Mouse (Mus musculus) hindbrain, embryonic 14.5 days (tissue): ENCODE data around the gene Scyl2. TPM values are rescaled to one million over a fixed set of nuclear protein-coding genes. Genes with fewer than 3 reads are reported as not detected.
"Not testable (repeated sequence)": the region's sequence is repeated elsewhere in the genome, so short reads cannot be mapped to it uniquely, and the experiment has no call there.

Experiments
- ATAC-seq: fragments of 200-750 bp; cut with Nextera tagmentation; 2 replicates; pipeline ENCODE4 v1.8.0; 2017; ENCODE audit warnings: moderate number of reproducible peaks, mild to moderate bottlenecking, moderate TSS enrichment, moderate library complexity; ENCODE audit not compliant: low FRiP score
- DNase-seq: peaks from one replicate; pipeline ENCODE4 v3.0.0-alpha.2; 2015; ENCODE audit warnings: low spot score
- H3K27ac ChIP-seq: fragments of 300-500 bp; sonication (generic); 2 replicates; pipeline ENCODE4 v1.5.1; 2014; ENCODE audit warnings: mild to moderate bottlenecking, moderate library complexity
- H3K27me3 ChIP-seq: fragments of 300-500 bp; sonication (generic); 2 replicates; pipeline ENCODE4 v1.6.1; 2014; ENCODE audit warnings: mild to moderate bottlenecking, low read length, mixed read lengths; ENCODE audit not compliant: control insufficient read depth, insufficient read depth
- H3K36me3 ChIP-seq: fragments of 300-500 bp; sonication (generic); replicated peaks from 2 replicates; pipeline ENCODE4 v1.6.1; 2014; ENCODE audit not compliant: control insufficient read depth, insufficient read depth
- H3K4me1 ChIP-seq: fragments of 300-500 bp; sonication (generic); replicated peaks from 2 replicates; pipeline ENCODE4 v1.6.1; 2014; ENCODE audit warnings: antibody characterized with exemption, low read length, mixed read lengths; ENCODE audit not compliant: control insufficient read depth, insufficient read depth
- H3K4me2 ChIP-seq: fragments of 300-500 bp; sonication (generic); replicated peaks from 2 replicates; pipeline ENCODE4 v1.6.1; 2014; ENCODE audit warnings: mild to moderate bottlenecking, moderate library complexity
- H3K4me3 ChIP-seq: fragments of 300-500 bp; sonication (generic); replicated peaks from 2 replicates; pipeline ENCODE4 v1.5.1; 2014; ENCODE audit warnings: mild to moderate bottlenecking, low read length
- H3K9ac ChIP-seq: fragments of 300-500 bp; sonication (generic); 2 replicates; pipeline ENCODE4 v1.6.1; 2014
- H3K9me3 ChIP-seq: fragments of 300-500 bp; sonication (generic); 2 replicates; pipeline ENCODE4 v1.6.1; 2016; ENCODE audit warnings: low read length; ENCODE audit not compliant: control insufficient read depth
- WGBS: fragments of 180-500 bp; shearing (Covaris S2); extraction: QIAGEN DNeasy Blood & Tissue Kit; methylation state at CpG from one replicate; pipeline ENCODE4 v1.1.7; 2014; 5-methylcytosine and 5-hydroxymethylcytosine counted together
- polyA plus RNA-seq: library from polyadenylated mRNA; unstranded; fragments of >200 nt; fragmentation: Nextera tagmentation; extraction: Ambion mirVana; gene quantifications from 2 replicates; pipeline ENCODE4 v1.2.1, GENCODE M21; 2014

Gene Scyl2
- polyA plus RNA-seq, 1 experiment from 2014 or later = 15.6 TPM

DNA sequence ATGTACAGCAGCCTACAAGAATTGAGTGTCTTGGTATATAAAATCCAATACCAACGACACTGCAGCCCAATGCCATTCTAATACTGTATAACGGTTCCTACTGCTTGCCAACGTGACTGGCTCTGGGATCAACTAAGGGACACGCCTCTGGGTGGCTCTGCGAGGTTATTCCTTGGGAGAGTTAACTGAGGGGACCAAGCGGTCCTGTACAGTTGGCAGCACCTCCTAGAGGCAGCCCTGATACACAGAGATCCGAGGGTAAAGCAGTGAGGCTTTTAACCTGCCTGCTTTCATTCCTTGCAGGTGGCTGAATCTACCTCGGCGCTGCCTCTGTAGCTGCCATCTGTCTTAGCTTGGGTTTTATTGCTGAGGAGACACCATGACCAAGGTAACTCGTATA, 3.1 kb downstream of the Scyl2 start:
- Histone ChIP-seq H3K4me1 (peaks cover 15% of the 10 kb centered on the region), H3K27me3 (no peaks in the 10 kb centered on the region), H3K9ac (no peak overlapping the region), H3K4me2 (no peak overlapping the region), H3K27ac (no peak overlapping the region), H3K4me3 (no peak overlapping the region), H3K36me3 (peaks cover 3% of the 10 kb centered on the region; the same call in 1 of the 2 replicates), H3K9me3 (no peaks in the 10 kb centered on the region)
- DNase-seq = no peak
- no peak for ATAC-seq
- WGBS = 81% methylated on average over 10 of the region's 10 CpGs

- H3K36me3 ChIP-seq = peaks cover 3% of the 10 kb centered on the region; the same call in 1 of the 2 replicates
- no peak overlapping the region for H3K9ac ChIP-seq
- H3K4me1 ChIP-seq = peaks cover 15% of the 10 kb centered on the region
- DNase-seq (no peak), ATAC-seq (no peak)
- H3K4me3 ChIP-seq = no peak overlapping the region
- WGBS = 100% methylated on average over 1 of the region's 1 CpGs
- H3K27ac ChIP-seq = no peak overlapping the region
- H3K9me3 ChIP-seq = no peaks in the 10 kb centered on the region
- no peaks in the 10 kb centered on the region for H3K27me3 ChIP-seq
- H3K4me2 ChIP-seq = no peak overlapping the region
These were observed 3.9 kb downstream of the Scyl2 start for GRCm38 (mm10) chr10:89682157-89682556.

DNA sequence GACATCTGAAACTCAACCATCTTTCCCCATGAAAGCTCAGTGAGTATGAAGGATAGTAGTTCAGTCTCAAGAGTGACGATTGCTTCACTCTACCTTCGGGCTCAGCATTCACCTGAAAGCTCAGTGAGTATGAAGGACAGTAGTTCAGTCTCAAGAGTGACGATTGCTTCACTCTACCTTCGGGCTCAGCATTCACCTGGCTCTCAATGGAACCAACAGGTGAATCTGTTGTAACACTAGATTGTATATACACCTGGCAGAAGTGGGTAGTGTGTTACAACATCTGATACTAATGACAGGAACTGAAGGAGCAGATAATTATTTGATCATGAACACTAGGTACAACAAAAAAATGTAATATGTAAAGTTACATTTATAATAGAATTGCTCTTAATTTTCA, 4.4 kb downstream of the Scyl2 start:
- ATAC-seq (no peak), DNase-seq (no peak)
- 96% methylated on average over 4 of the region's 4 CpGs for WGBS
- Histone ChIP-seq H3K4me1 (peaks cover 12% of the 10 kb centered on the region), H3K27ac (no peak overlapping the region), H3K9ac (no peak overlapping the region), H3K36me3 (peaks cover 3% of the 10 kb centered on the region; the same call in 1 of the 2 replicates), H3K9me3 (no peaks in the 10 kb centered on the region), H3K4me2 (no peak overlapping the region), H3K27me3 (no peaks in the 10 kb centered on the region), H3K4me3 (no peak overlapping the region)

GRCm38 (mm10) chr10:89680517-89680916, 5.6 kb downstream of the Scyl2 start:
- ATAC-seq = no peak

GRCm38 (mm10) chr10:89679448-89679847, 6.6 kb downstream of the Scyl2 start:
- no peak for DNase-seq
- Histone ChIP-seq H3K4me1 (peaks cover 2% of the 10 kb centered on the region), H3K27me3 (no peaks in the 10 kb centered on the region), H3K4me2 (no peak overlapping the region), H3K9me3 (no peaks in the 10 kb centered on the region), H3K4me3 (no peak overlapping the region), H3K27ac (no peak overlapping the region), H3K9ac (no peak overlapping the region), H3K36me3 (peaks cover 3% of the 10 kb centered on the region; the same call in 1 of the 2 replicates)
- 98% methylated on average over 1 of the region's 1 CpGs for WGBS
- ATAC-seq = no peak

More at GRCm38 (mm10) chr10:89680517-89680916, 5.6 kb downstream of the Scyl2 start:
- no peak for DNase-seq
- WGBS = 92% methylated on average over 3 of the region's 3 CpGs
- Histone ChIP-seq H3K9ac (no peak overlapping the region), H3K4me3 (no peak overlapping the region), H3K27ac (no peak overlapping the region), H3K36me3 (peaks cover 3% of the 10 kb centered on the region; the same call in 1 of the 2 replicates), H3K4me1 (peaks cover 11% of the 10 kb centered on the region), H3K27me3 (no peaks in the 10 kb centered on the region), H3K4me2 (no peak overlapping the region), H3K9me3 (no peaks in the 10 kb centered on the region)

DNA sequence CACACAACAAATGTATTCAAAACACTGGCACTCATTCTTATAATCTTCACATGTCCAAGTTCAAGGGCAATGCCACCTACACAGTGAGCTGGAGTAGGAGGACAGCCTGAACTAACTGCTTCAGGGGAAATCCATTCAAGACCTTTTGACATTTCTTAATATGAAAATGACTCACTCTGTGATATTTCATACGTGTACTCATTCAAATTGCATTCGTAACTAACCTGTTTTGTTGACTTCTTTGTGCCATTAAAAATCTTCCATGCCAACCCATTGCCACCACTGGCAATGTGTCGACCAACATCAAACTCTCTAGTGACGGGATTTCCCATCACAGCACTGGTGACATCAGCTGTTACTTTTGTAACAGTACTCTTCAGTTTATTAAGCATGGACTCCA, 8.0 kb downstream of the Scyl2 start:
- H3K27ac ChIP-seq = no peak overlapping the region
- H3K4me3 ChIP-seq = no peak overlapping the region
- WGBS = 92% methylated on average over 4 of the region's 4 CpGs
- no peaks in the 10 kb centered on the region for H3K9me3 ChIP-seq
- no peak for ATAC-seq
- H3K27me3 ChIP-seq = no peaks in the 10 kb centered on the region
- no peak for DNase-seq
- no peaks in the 10 kb centered on the region for H3K4me1 ChIP-seq
- H3K36me3 ChIP-seq = no peaks in the 10 kb centered on the region; the same call in 1 of the 2 replicates
- H3K9ac ChIP-seq = no peak overlapping the region
- H3K4me2 ChIP-seq = no peak overlapping the region

- ATAC-seq (no peak), DNase-seq (no peak)
- H3K4me1 ChIP-seq = no peaks in the 10 kb centered on the region
- WGBS = 45% methylated on average over 4 of the region's 4 CpGs
- H3K27me3 ChIP-seq = no peaks in the 10 kb centered on the region
- H3K4me2 ChIP-seq = no peak overlapping the region
- H3K9ac ChIP-seq = no peak overlapping the region
- H3K27ac ChIP-seq = no peak overlapping the region
- H3K9me3 ChIP-seq = no peaks in the 10 kb centered on the region
- no peaks in the 10 kb centered on the region; the same call in 1 of the 2 replicates for H3K36me3 ChIP-seq
- no peak overlapping the region for H3K4me3 ChIP-seq
These were observed 9.5 kb downstream of the Scyl2 start for GRCm38 (mm10) chr10:89676609-89677008.

GRCm38 (mm10) chr10:89670371-89670770, 15.7 kb downstream of the Scyl2 start:
- not testable (repeated sequence) for H3K9me3 ChIP-seq, H3K4me2 ChIP-seq, H3K9ac ChIP-seq, H3K27me3 ChIP-seq, H3K4me1 ChIP-seq, DNase-seq, ATAC-seq, H3K4me3 ChIP-seq, H3K36me3 ChIP-seq, H3K27ac ChIP-seq
- 97% methylated on average over 5 of the region's 5 CpGs for WGBS

GRCm38 (mm10) chr10:89667571-89667970, 18.5 kb downstream of the Scyl2 start:
- no peak for ATAC-seq
- no peaks in the 10 kb centered on the region for H3K4me1 ChIP-seq
- H3K4me2 ChIP-seq = no peak overlapping the region
- no peaks in the 10 kb centered on the region for H3K27me3 ChIP-seq
- no peak overlapping the region for H3K9ac ChIP-seq
- H3K27ac ChIP-seq = no peak overlapping the region
- H3K36me3 ChIP-seq = peaks cover 17% of the 10 kb centered on the region
- no peak overlapping the region for H3K4me3 ChIP-seq
- no peaks in the 10 kb centered on the region for H3K9me3 ChIP-seq
- 87% methylated on average over 7 of the region's 7 CpGs for WGBS
- DNase-seq = no peak

DNA sequence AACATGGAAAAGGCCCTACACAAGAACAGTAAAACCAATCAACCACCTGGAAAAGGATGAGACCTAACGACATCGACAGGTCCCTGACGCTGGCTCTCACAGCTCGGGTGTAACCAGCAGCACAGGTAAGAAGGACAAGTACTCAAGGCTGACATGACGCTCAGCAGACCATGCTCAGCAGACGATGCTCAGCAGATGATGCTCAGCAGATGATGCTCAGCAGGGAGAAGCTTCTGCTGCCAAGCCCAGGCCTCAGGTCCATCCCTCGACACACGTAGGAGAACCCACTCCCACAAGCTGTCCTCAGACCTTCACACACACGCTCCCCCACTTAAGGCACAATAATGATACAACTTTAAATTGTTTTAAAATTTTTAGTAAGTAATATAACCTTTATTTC, 20.4 kb downstream of the Scyl2 start:
- 95% methylated on average over 9 of the region's 9 CpGs for WGBS
- ATAC-seq = no peak
- Histone ChIP-seq H3K9ac (no peak overlapping the region), H3K4me2 (no peak overlapping the region), H3K36me3 (peaks cover 31% of the 10 kb centered on the region), H3K27me3 (no peaks in the 10 kb centered on the region), H3K4me1 (no peaks in the 10 kb centered on the region), H3K4me3 (no peak overlapping the region), H3K27ac (no peak overlapping the region), H3K9me3 (no peaks in the 10 kb centered on the region)
- no peak for DNase-seq
